Mouse (Mus musculus) hindbrain, embryonic 16.5 days (tissue): ENCODE results near the gene Mpig6b. TPM values are rescaled to one million over a fixed set of nuclear protein-coding genes. Genes with fewer than 3 reads are reported as not detected.

ENCODE experiments used
- ATAC-seq: fragments of 200-750 bp; cut with Nextera tagmentation; 2 replicates; pipeline ENCODE4 v1.8.0; 2017; ENCODE audit warnings: moderate TSS enrichment, moderate library complexity
- H3K27ac ChIP-seq: fragments of 300-500 bp; sonication (generic); 2 replicates; pipeline ENCODE4 v1.5.1; 2014; ENCODE audit warnings: low read depth, mild to moderate bottlenecking, control low read depth, low read length, moderate library complexity
- H3K27me3 ChIP-seq: fragments of 300-500 bp; sonication (generic); replicated peaks from 2 replicates; pipeline ENCODE4 v1.6.1; 2014; ENCODE audit warnings: low read length; ENCODE audit not compliant: control insufficient read depth, insufficient read depth
- H3K36me3 ChIP-seq: fragments of 300-500 bp; sonication (generic); 2 replicates; pipeline ENCODE4 v1.6.1; 2014; ENCODE audit warnings: mild to moderate bottlenecking, low read length, moderate library complexity, mixed read lengths; ENCODE audit not compliant: control insufficient read depth, insufficient read depth
- H3K4me1 ChIP-seq: fragments of 300-500 bp; sonication (generic); 2 replicates; pipeline ENCODE4 v1.6.1; 2014; ENCODE audit warnings: low read depth, low read length; ENCODE audit not compliant: control insufficient read depth, insufficient read depth
- H3K4me2 ChIP-seq: fragments of 300-500 bp; sonication (generic); 2 replicates; pipeline ENCODE4 v1.6.1; 2014; ENCODE audit warnings: mild to moderate bottlenecking, low read length, control low read depth, moderate library complexity
- H3K4me3 ChIP-seq: fragments of 300-500 bp; sonication (generic); 2 replicates; pipeline ENCODE4 v1.5.1; 2014; ENCODE audit warnings: mild to moderate bottlenecking, low read length, control low read depth, moderate library complexity
- H3K9ac ChIP-seq: fragments of 300-500 bp; sonication (generic); 2 replicates; pipeline ENCODE4 v1.6.1; 2014; ENCODE audit warnings: low read depth, mild to moderate bottlenecking, control low read depth, low read length, moderate library complexity
- H3K9me3 ChIP-seq: fragments of 300-500 bp; sonication (generic); 2 replicates; pipeline ENCODE4 v1.6.1; 2014; ENCODE audit warnings: mild to moderate bottlenecking, low read length, moderate library complexity; ENCODE audit not compliant: control insufficient read depth
- WGBS: fragments of 180-500 bp; shearing (Covaris S2); extraction: QIAGEN DNeasy Blood & Tissue Kit; methylation state at CpG from one replicate; pipeline ENCODE4 v1.1.7; 2014; 5-methylcytosine and 5-hydroxymethylcytosine counted together
- polyA plus RNA-seq: library from polyadenylated mRNA; unstranded; fragments of >200 nt; fragmentation: Nextera tagmentation; extraction: Ambion mirVana; gene quantifications from 2 replicates; pipeline ENCODE4 v1.2.1, GENCODE M21; 2015

Gene Mpig6b
- polyA plus RNA-seq, 1 experiment from 2014 or later = 0.13 TPM

DNA sequence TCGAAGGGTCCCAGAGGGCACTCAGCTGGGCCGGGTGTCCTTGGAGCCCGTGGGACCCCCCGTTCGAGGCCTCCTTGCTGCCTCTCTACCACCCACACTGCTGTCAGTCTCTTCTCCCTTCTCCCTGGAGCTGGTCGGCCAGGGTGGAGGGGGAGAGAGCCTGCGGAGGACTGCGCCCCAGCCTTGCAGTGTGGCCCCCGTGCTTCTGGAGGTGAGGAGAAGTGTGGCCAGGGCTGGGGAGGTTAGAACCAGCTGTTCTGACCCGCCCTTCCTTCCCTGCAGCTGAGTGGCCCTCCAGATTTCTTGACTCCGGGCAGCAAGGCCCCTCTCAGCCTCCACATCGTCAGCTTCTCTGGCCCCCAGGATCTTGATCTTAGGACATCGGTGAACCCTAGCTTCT is 41.7 kb downstream of the Mpig6b start:
- Histone ChIP-seq H3K27me3 (no peaks in the 10 kb centered on the region), H3K9ac (no peak overlapping the region), H3K36me3 (no peaks in the 10 kb centered on the region), H3K27ac (no peak overlapping the region), H3K4me2 (no peak overlapping the region), H3K4me3 (no peak overlapping the region), H3K9me3 (no peaks in the 10 kb centered on the region), H3K4me1 (peaks cover 11% of the 10 kb centered on the region)
- whole genome bisulfite sequencing = 75% methylated on average over 13 of the region's 13 CpGs
- no peak for ATAC-seq

DNA sequence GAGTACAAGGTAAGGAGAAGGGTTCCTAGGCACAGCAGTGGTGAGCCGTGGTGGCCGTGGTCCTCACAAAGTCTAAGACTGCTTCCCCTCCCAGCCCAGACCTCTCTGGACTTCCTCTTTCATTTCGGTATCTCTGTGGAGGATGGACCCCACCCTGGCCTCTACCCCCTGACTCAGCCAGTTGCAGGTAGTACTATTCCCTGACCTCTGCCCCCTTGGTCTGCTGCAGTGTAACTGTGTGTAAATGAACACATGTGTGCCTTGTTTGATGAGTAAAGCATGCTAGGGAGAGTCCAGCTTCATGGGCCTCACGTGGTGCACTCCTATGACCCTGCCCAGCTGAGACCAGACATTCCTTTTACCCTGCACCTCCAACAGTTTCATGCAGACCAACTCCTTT is 42.2 kb downstream of the Mpig6b start:
- H3K4me3 ChIP-seq = no peak overlapping the region
- H3K27me3 ChIP-seq = no peaks in the 10 kb centered on the region
- no peak overlapping the region for H3K4me2 ChIP-seq
- no peaks in the 10 kb centered on the region for H3K36me3 ChIP-seq
- ATAC-seq = no peak
- H3K9me3 ChIP-seq = no peaks in the 10 kb centered on the region
- no peak overlapping the region for H3K27ac ChIP-seq
- peaks cover 11% of the 10 kb centered on the region for H3K4me1 ChIP-seq
- no peak overlapping the region for H3K9ac ChIP-seq
- WGBS = 80% methylated on average over 4 of the region's 4 CpGs

DNA sequence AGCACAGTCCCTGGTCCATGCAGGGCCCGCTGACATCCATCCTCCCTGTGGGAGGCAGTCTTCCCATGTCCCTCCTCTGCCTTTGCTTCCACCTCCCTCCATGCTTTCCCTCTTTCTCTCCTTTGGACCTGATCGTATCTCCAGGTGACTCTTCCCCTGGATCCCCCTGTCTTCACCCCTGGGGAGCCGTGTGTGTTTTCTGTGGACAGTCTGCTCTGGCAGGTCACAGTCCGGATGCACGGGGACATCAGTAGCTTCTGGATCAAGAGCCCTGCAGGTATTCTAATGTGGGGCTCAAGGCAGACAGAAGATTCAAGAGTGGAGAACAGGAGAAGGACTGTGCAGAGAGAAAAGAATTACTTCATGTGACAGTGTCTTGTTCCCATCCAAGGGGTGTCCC is 42.8 kb downstream of the Mpig6b start:
- Histone ChIP-seq H3K4me1 (peaks cover 11% of the 10 kb centered on the region), H3K9me3 (no peaks in the 10 kb centered on the region), H3K27ac (no peak overlapping the region), H3K27me3 (no peaks in the 10 kb centered on the region), H3K36me3 (no peaks in the 10 kb centered on the region), H3K9ac (no peak overlapping the region), H3K4me3 (no peak overlapping the region), H3K4me2 (no peak overlapping the region)
- WGBS = 90% methylated on average over 5 of the region's 5 CpGs
- ATAC-seq = no peak

DNA sequence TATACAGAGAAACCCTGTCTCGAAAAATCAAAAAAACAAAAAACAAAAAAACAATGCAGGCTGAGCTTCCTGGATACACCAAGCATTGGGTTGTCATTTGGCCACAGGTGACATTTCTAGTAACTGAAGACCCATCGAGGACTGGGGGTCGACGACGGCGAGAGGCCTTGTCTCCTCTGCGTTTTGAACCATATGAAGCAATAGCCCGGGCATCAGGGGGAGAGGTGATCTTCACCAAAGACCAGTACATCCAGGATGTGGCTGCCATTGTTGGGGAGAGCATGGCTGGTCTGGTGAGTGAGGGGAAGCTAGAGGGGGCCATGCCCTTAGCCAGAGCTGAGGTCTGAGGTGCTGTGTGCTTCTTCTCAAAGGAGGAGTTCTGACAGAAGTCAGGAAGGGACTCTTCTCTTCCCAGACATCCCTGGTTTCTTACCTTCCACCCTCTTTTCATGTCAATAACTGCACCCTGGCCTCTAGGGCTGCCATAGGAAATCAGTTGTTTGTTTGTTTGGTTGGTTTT is 43.4 kb downstream of the Mpig6b start:
- no peak overlapping the region for H3K4me2 ChIP-seq
- ATAC-seq = no peak
- peaks cover 9% of the 10 kb centered on the region for H3K4me1 ChIP-seq
- no peaks in the 10 kb centered on the region for H3K9me3 ChIP-seq
- H3K27me3 ChIP-seq = no peaks in the 10 kb centered on the region
- no peak overlapping the region for H3K4me3 ChIP-seq
- no peak overlapping the region for H3K9ac ChIP-seq
- 95% methylated on average over 8 of the region's 8 CpGs for WGBS
- no peaks in the 10 kb centered on the region for H3K36me3 ChIP-seq
- no peak overlapping the region for H3K27ac ChIP-seq

DNA sequence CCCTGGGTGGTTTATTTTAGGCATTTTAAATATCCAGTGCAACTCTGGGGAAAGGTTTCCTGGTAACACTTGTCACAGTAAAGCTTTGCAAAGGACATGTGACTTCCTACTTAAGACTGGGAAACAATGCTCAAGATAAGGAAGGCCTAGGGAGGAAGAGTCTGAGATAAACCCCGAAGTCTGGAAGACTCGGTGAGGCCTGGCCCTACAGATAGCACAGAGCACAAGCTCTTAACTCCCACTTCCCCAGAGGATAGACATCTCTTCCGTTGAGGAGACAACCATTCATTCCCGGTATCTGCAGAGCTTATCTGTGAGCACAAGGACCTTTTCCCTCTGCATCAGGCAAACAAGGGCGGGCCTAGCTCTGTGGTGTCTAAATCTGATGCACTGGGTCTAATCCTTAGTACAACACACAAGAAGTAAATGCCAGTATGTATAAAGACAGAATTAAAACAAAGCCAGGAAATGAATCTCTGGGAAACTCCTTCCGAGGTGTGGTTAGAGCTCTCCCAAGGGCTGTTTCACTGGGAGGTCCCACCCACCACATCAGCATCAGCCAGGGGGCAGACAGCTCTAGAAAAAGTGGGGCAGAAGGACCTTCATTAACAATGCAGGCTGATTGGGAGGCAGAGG is 44.0 kb downstream of the Mpig6b start:
- 66% methylated on average over 6 of the region's 6 CpGs for WGBS

GRCm38 (mm10) chr17:35021163-35021808 is 44.7 kb downstream of the Mpig6b start:
- Histone ChIP-seq H3K27ac (no peak overlapping the region), H3K36me3 (peaks cover 3% of the 10 kb centered on the region; the same call in 1 of the 2 replicates), H3K27me3 (no peaks in the 10 kb centered on the region), H3K4me3 (no peak overlapping the region), H3K9me3 (no peaks in the 10 kb centered on the region), H3K9ac (no peak overlapping the region), H3K4me1 (peaks cover 5% of the 10 kb centered on the region), H3K4me2 (peak overlapping the region; percentile 30)
- 7% methylated on average over 17 of the region's 17 CpGs for WGBS
- ATAC-seq = no peak; the same call in 1 of the 2 replicates

More for the DNA sequence above, 44.0 kb downstream of the Mpig6b start:
- peaks cover 5% of the 10 kb centered on the region for H3K4me1 ChIP-seq
- no peak overlapping the region for H3K9ac ChIP-seq
- ATAC-seq = no peak
- no peaks in the 10 kb centered on the region for H3K27me3 ChIP-seq
- no peak overlapping the region for H3K4me3 ChIP-seq
- no peaks in the 10 kb centered on the region for H3K9me3 ChIP-seq
- 0 out of 2 replicates have a peak, but pooled peaks cover 2% of the 10 kb centered on the region for H3K36me3 ChIP-seq
- no peak overlapping the region for H3K4me2 ChIP-seq
- H3K27ac ChIP-seq = no peak overlapping the region

DNA sequence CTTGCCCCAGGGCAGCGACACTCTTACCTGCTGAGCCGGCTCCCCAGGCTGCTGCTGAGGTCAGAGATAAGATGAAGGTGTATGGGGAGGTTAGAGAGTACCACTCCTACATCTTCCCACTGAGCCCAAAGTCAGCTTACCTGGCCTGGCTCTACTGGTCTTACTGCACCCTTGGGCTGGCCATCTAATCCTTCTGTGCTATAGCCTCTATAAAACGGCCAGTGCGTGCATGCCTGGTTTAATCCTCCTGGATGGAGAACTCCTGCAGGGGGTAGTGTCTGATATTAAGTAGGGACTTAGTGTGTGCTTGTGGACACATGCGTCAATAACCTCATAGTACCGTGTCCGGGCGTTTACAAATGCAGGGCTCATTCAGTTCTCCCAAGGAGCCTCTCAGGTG is 45.4 kb downstream of the Mpig6b start:
- no peak overlapping the region for H3K9ac ChIP-seq
- no peaks in the 10 kb centered on the region for H3K9me3 ChIP-seq
- H3K36me3 ChIP-seq = peaks cover 5% of the 10 kb centered on the region; the same call in 1 of the 2 replicates
- no peaks in the 10 kb centered on the region for H3K27me3 ChIP-seq
- no peak overlapping the region for H3K4me3 ChIP-seq
- ATAC-seq = no peak
- no peak overlapping the region for H3K27ac ChIP-seq
- WGBS = 88% methylated on average over 8 of the region's 8 CpGs
- H3K4me2 ChIP-seq = no peak overlapping the region
- H3K4me1 ChIP-seq = peaks cover 8% of the 10 kb centered on the region

- Histone ChIP-seq H3K27me3 (no peaks in the 10 kb centered on the region), H3K9me3 (no peaks in the 10 kb centered on the region), H3K4me3 (no peak overlapping the region), H3K27ac (no peak overlapping the region), H3K9ac (no peak overlapping the region), H3K4me2 (no peak overlapping the region), H3K4me1 (peaks cover 8% of the 10 kb centered on the region), H3K36me3 (peaks cover 5% of the 10 kb centered on the region; the same call in 1 of the 2 replicates)
- ATAC-seq = no peak
- WGBS = 73% methylated on average over 11 of the region's 11 CpGs
These were observed 46.1 kb downstream of the Mpig6b start for GRCm38 (mm10) chr17:35019894-35020293.

DNA sequence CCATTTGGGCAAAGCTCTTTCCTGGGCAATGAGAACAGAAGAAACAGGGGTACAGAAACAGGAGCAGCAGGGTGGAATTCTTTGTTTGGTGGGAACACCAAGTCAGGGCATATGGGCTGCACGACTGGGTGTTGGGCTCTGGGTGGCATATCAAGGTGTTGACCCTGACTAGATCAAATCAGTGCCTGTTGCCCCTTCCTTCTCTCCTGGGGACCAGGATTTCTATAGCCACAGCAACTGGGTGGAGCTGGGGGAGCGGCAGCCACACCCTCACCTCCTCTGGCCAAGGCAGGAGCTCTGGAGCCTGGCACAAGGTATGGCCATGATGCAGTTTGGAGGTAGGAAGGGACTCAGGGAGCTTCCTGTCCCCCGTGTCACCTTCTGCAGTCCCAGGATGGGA is 47.8 kb downstream of the Mpig6b start:
- H3K4me3 ChIP-seq = no peak overlapping the region
- no peak overlapping the region for H3K4me2 ChIP-seq
- WGBS = 77% methylated on average over 3 of the region's 3 CpGs
- peaks cover 8% of the 10 kb centered on the region for H3K4me1 ChIP-seq
- H3K27ac ChIP-seq = no peak overlapping the region
- peaks cover 20% of the 10 kb centered on the region for H3K36me3 ChIP-seq
- no peak overlapping the region for H3K9ac ChIP-seq
- no peaks in the 10 kb centered on the region for H3K27me3 ChIP-seq
- ATAC-seq = no peak
- no peaks in the 10 kb centered on the region for H3K9me3 ChIP-seq
